Mouse (Mus musculus) embryonic facial prominence, embryonic 10.5 days (tissue): Measurements from ENCODE around the gene 1700092M07Rik. TPM values are rescaled to one million over a fixed set of nuclear protein-coding genes. Genes with fewer than 3 reads are reported as not detected.
A peak's percentile ranks its signal among the peaks of the same experiment; 100 is the strongest.

Source experiments
- DNase-seq: peaks from one replicate; pipeline ENCODE4 v3.0.0-alpha.2; 2017; ENCODE audit warnings: low spot score
- H3K27ac ChIP-seq: fragments of 300-500 bp; sonication (generic); replicated peaks from 2 replicates; pipeline ENCODE4 v1.5.1; 2016; ENCODE audit warnings: mild to moderate bottlenecking
- H3K27me3 ChIP-seq: fragments of 300-500 bp; sonication (generic); replicated peaks from 2 replicates; pipeline ENCODE4 v1.6.1; 2016; ENCODE audit warnings: low read depth, mild to moderate bottlenecking; ENCODE audit not compliant: poor library complexity, severe bottlenecking
- H3K36me3 ChIP-seq: fragments of 300-500 bp; sonication (generic); replicated peaks from 2 replicates; pipeline ENCODE4 v1.6.1; 2016; ENCODE audit warnings: mild to moderate bottlenecking, moderate library complexity
- H3K4me1 ChIP-seq: fragments of 300-500 bp; sonication (generic); 2 replicates; pipeline ENCODE4 v1.6.1; 2016
- H3K4me3 ChIP-seq: fragments of 300-500 bp; sonication (generic); 2 replicates; pipeline ENCODE4 v1.5.1; 2016; ENCODE audit warnings: mild to moderate bottlenecking, moderate library complexity
- H3K9me3 ChIP-seq: fragments of 300-500 bp; sonication (generic); 2 replicates; pipeline ENCODE4 v1.6.1; 2016; ENCODE audit warnings: mild to moderate bottlenecking
- WGBS: fragments of 180-500 bp; shearing (Covaris S2); methylation state at CpG from one replicate; pipeline ENCODE4 v1.1.7; 2016; 5-methylcytosine and 5-hydroxymethylcytosine counted together
- polyA plus RNA-seq: library from polyadenylated mRNA; unstranded; fragments of >200 nt; fragmentation: Nextera tagmentation; extraction: Ambion mirVana; gene quantifications from 2 replicates; pipeline ENCODE4 v1.2.1, GENCODE M21; 2016

1700092M07Rik gene
- polyA plus RNA-seq, 1 experiment from 2014 or later: 3.4 TPM

- H3K36me3 ChIP-seq: peaks cover 100% of the 10 kb centered on the region
- peaks cover 12% of the 10 kb centered on the region for H3K9me3 ChIP-seq
- WGBS: 96% methylated on average over 9 of the region's 9 CpGs
- H3K27ac ChIP-seq: no peak overlapping the region
- no peak for DNase-seq
- peaks cover 4% of the 10 kb centered on the region for H3K4me1 ChIP-seq
- no peaks in the 10 kb centered on the region for H3K27me3 ChIP-seq
- H3K4me3 ChIP-seq: no peak overlapping the region
These were observed 25.0 kb downstream of the 1700092M07Rik start for GRCm38 (mm10) chr19:8765562-8765961.

- Histone ChIP-seq H3K27ac (peak within 1 kb of the TSS; percentile 97), H3K4me1 (peaks cover 38% of the 10 kb centered on the region), H3K4me3 (peak within 1 kb of the TSS; percentile 83), H3K9me3 (peaks cover 2% of the 10 kb centered on the region; the same call in 1 of the 2 replicates), H3K36me3 (peaks cover 75% of the 10 kb centered on the region), H3K27me3 (no peaks in the 10 kb centered on the region)
- peak; percentile 86 for DNase-seq
- WGBS: 20% methylated on average over 29 of the region's 29 CpGs
These were observed 30.2 kb downstream of the 1700092M07Rik start, which contains the start of gene Tmem223 for GRCm38 (mm10) chr19:8770567-8771270. Tmem223 (plus strand) TSS chr19:8770996.

- H3K9me3 ChIP-seq: no peaks in the 10 kb centered on the region
- WGBS: 83% methylated on average over 5 of the region's 5 CpGs
- peak overlapping the region; percentile 97 for H3K27ac ChIP-seq
- DNase-seq: no peak
- no peaks in the 10 kb centered on the region for H3K27me3 ChIP-seq
- peak overlapping the region; percentile 83 for H3K4me3 ChIP-seq
- peaks cover 46% of the 10 kb centered on the region for H3K4me1 ChIP-seq
- H3K36me3 ChIP-seq: peaks cover 64% of the 10 kb centered on the region
These were observed 32.5 kb downstream of the 1700092M07Rik start for GRCm38 (mm10) chr19:8772996-8773395.

- H3K27me3 ChIP-seq: no peaks in the 10 kb centered on the region
- no peaks in the 10 kb centered on the region for H3K9me3 ChIP-seq
- peak; percentile 11 for DNase-seq
- H3K4me3 ChIP-seq: peak overlapping the region; percentile 83
- H3K36me3 ChIP-seq: peaks cover 64% of the 10 kb centered on the region
- peak overlapping the region; percentile 97 for H3K27ac ChIP-seq
- WGBS: 62% methylated on average over 6 of the region's 6 CpGs
- peaks cover 46% of the 10 kb centered on the region for H3K4me1 ChIP-seq
These were observed 32.9 kb downstream of the 1700092M07Rik start for GRCm38 (mm10) chr19:8773409-8773808.

- H3K9me3 ChIP-seq: no peaks in the 10 kb centered on the region
- peak; percentile 96 for DNase-seq
- H3K27me3 ChIP-seq: no peaks in the 10 kb centered on the region
- WGBS: under 1% methylated on average over 68 of the region's 68 CpGs
- peaks cover 46% of the 10 kb centered on the region for H3K4me1 ChIP-seq
- peak within 1 kb of the TSS; percentile 97 for H3K27ac ChIP-seq
- H3K4me3 ChIP-seq: peak within 1 kb of the TSS; percentile 83
- H3K36me3 ChIP-seq: peaks cover 64% of the 10 kb centered on the region
These were observed 33.7 kb downstream of the 1700092M07Rik start, which contains the start of gene Tmem179b for GRCm38 (mm10) chr19:8774086-8774835. Tmem179b (minus strand) TSS chr19:8774467.

GRCm38 (mm10) chr19:8774951-8775421, 34.5 kb downstream of the 1700092M07Rik start:
- peak overlapping the region; percentile 83 for H3K4me3 ChIP-seq
- peaks cover 62% of the 10 kb centered on the region for H3K36me3 ChIP-seq
- H3K4me1 ChIP-seq: peaks cover 46% of the 10 kb centered on the region
- 7% methylated on average over 20 of the region's 20 CpGs for WGBS
- DNase-seq: no peak
- no peaks in the 10 kb centered on the region for H3K27me3 ChIP-seq
- no peaks in the 10 kb centered on the region for H3K9me3 ChIP-seq
- peak overlapping the region; percentile 97 for H3K27ac ChIP-seq

GRCm38 (mm10) chr19:8786008-8786781, 45.7 kb downstream of the 1700092M07Rik start, which contains the start of gene Taf6l:
Taf6l (minus strand) TSS chr19:8786417.
- peaks cover 44% of the 10 kb centered on the region for H3K36me3 ChIP-seq
- DNase-seq: peak; percentile 93
- H3K27ac ChIP-seq: peak within 1 kb of the TSS; percentile 92
- under 1% methylated on average over 32 of the region's 32 CpGs for WGBS
- H3K4me1 ChIP-seq: peaks cover 28% of the 10 kb centered on the region
- H3K4me3 ChIP-seq: peak within 1 kb of the TSS; percentile 82
- no peaks in the 10 kb centered on the region for H3K9me3 ChIP-seq
- H3K27me3 ChIP-seq: no peaks in the 10 kb centered on the region

GRCm38 (mm10) chr19:8788521-8788920, 48.0 kb downstream of the 1700092M07Rik start:
- peaks cover 42% of the 10 kb centered on the region for H3K36me3 ChIP-seq
- H3K4me1 ChIP-seq: peaks cover 28% of the 10 kb centered on the region
- DNase-seq: no peak
- no peak overlapping the region for H3K27ac ChIP-seq
- peak overlapping the region; percentile 25; the same call in 1 of the 2 replicates for H3K4me3 ChIP-seq
- H3K9me3 ChIP-seq: 0 out of 2 replicates have a peak, but pooled peaks cover 2% of the 10 kb centered on the region
- 19% methylated on average over 3 of the region's 3 CpGs for WGBS
- no peaks in the 10 kb centered on the region for H3K27me3 ChIP-seq

- Histone ChIP-seq H3K4me1 (peaks cover 28% of the 10 kb centered on the region), H3K27ac (no peak overlapping the region), H3K27me3 (no peaks in the 10 kb centered on the region), H3K36me3 (peaks cover 42% of the 10 kb centered on the region), H3K4me3 (no peak overlapping the region), H3K9me3 (0 out of 2 replicates have a peak, but pooled peaks cover 2% of the 10 kb centered on the region)
- DNase-seq: no peak
- 65% methylated on average over 1 of the region's 1 CpGs for WGBS
These were observed 48.7 kb downstream of the 1700092M07Rik start for GRCm38 (mm10) chr19:8789171-8789570.

- WGBS: 85% methylated on average over 7 of the region's 7 CpGs
- Histone ChIP-seq H3K4me1 (peaks cover 24% of the 10 kb centered on the region), H3K36me3 (peaks cover 48% of the 10 kb centered on the region), H3K9me3 (0 out of 2 replicates have a peak, but pooled peaks cover 2% of the 10 kb centered on the region), H3K27me3 (no peaks in the 10 kb centered on the region), H3K27ac (no peak overlapping the region), H3K4me3 (no peak overlapping the region)
- no peak for DNase-seq
These were observed 49.7 kb downstream of the 1700092M07Rik start for GRCm38 (mm10) chr19:8790171-8790570.
